Mouse (Mus musculus) kidney, adult 11 months (tissue): ENCODE results near the gene Arid3c.
A peak's percentile ranks its signal among the peaks of the same experiment; 100 is the strongest.
"Not testable (repeated sequence)": the region's sequence is repeated elsewhere in the genome, so short reads cannot be mapped to it uniquely, and the experiment has no call there.

Source experiments
- DNase-seq: peaks from one replicate; pipeline ENCODE4 v3.0.0; 2022

The Arid3c gene

DNA sequence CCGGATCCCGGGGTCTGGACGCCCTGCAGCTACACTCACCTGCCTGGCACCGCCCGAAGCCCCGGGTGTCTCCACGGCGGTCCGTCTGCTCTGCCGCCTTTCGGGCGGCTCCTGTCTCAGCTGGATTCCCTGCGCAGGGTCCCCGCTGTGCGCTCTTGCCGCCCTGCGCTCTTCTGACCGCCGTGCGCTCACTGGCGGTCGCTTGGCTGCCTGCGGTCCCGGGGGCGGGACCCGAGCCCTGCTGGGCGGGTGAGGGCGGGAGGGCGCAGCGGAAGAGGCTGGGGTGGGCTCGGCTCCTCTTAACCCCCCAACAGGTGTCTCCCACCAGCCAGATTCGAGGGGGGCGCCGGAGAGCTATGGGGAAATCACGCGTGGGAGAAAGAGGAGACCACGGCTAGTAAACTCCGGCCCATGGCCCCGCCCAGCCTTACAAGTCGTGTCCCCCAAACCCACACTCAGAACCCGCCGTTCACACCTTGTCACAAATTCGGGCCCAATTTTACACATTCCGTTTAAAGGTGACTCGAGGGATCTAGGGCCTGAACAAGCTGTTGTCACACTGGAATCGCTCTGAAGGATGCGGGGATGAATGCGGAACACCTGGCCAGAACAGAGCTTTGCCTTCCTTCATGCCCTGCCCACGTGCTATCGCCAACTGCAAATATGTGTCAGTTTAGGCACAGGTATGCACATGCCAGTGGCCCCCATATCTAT lies at the start of gene Arid3c:
Gene Arid3c (minus strand): TSS at position 91 of the 714 bp plus-strand sequence.
- DNase-seq = no peak

GRCm38 (mm10) chr4:41775840-41776239 lies 44.9 kb upstream of the Arid3c start:
- peak; percentile 8 for DNase-seq

GRCm38 (mm10) chr4:41774506-41774905 lies 43.6 kb upstream of the Arid3c start:
- DNase-seq = not testable (repeated sequence)

DNA sequence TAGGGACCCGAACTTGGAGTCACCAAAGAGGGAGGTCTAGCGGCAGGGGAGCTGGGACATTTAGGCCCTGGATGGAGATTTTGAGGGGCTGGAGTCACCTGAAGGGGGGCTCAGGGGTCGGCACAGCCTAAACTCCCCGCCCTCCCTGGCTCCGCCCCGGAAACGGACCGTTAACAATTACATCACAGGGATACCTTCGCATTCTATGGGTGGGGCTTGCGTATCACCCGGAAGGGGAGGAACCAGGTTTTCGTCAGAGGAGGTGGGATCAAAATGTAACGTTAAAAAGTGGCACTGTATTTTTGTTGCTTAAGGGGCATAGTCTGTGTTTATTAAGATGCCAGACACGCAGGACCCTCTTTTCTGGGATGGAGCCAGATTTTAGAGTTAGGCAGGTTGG lies 43.1 kb upstream of the Arid3c start, which contains the start of gene Ccl27a:
Gene Ccl27a (minus strand): TSS at position 246 of the 400 bp plus-strand sequence.
- peak; percentile 89 for DNase-seq

DNA sequence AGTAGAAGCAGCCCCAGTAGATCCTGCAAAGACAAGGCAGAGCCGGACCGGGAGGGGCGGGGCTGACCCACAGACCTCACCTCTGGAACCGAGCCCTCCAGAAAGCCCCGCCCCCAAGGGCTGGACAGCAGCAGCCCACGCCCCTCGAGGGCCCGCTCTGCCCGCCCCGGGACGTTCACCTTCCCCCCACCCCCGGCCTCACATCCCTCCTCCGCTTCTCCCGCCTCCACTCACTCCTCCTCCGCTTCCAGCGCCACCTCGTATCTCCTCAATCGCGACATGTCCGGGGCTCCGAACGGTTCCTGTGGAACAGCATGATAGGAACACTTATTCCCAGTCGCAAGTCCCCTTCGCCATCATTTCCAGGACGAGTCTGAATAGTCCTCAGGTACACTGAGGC lies 42.6 kb upstream of the Arid3c start:
- peak; percentile 88 for DNase-seq

DNA sequence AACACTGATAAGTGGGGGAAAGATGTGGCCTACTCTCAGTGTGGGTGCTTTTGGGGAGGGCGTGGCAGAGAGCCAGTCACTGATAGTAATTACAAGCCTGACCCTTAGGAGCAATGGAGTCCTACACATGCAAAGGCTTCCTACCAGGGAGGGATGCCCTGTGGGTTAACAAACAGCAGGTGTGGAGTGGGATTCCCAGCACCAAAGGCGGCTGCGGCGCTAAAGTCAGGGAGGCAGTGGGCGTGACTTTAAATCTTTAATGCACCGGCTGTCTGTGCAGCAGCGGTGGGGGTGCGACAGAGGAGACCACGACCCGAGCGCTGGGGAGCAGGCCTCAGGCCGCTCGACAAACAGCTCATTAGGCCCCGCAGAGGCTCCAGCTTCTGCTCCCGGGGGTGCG lies 42.0 kb upstream of the Arid3c start:
- DNase-seq = peak; percentile 32

GRCm38 (mm10) chr4:41767301-41767700 lies 36.4 kb upstream of the Arid3c start:
- not testable (repeated sequence) for DNase-seq

DNA sequence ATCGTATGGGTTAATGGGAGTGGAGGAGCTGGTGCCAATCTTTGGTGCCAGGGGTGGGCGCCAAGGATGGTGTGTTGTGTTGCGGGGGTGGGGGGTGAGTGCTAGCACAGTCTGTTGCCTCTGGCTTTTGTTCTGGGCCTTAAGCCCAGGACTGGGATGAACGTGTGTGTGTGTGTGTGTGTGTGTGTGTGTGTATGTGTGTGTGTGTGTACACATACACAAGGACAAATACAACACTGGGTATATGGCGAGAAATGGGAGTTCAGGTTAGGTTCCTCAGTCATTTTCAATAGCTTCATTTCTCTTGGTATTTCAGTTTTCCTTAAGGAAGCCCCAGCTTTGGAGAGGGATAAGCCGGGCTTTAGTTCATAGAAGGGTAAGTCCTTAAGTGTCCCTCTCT lies 32.2 kb upstream of the Arid3c start:
- not testable (repeated sequence) for DNase-seq

- DNase-seq = not testable (repeated sequence)
Observed at GRCm38 (mm10) chr4:41762688-41763114, 31.8 kb upstream of the Arid3c start.

GRCm38 (mm10) chr4:41762099-41762687 lies 31.3 kb upstream of the Arid3c start:
- no peak for DNase-seq

DNA sequence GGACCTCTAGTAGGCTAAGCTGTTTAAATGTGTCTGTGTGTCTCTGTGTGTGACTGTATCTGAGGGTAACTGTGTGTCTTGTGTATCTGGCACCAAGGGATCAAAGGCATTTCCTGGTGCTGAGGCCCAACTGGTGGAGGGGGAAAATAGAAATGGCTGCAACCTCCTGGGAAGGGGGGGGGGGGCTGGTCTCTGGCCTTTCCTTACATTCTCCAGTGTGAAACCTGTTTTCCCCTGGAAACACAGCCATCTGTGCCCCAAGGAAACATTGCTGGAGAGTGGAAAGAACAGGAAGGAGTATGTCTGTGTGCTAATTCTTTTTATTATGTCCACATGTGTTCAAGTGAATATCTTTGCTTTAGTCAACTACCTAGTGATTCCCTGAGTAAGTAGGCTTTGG lies 30.7 kb upstream of the Arid3c start:
- no peak for DNase-seq

DNA sequence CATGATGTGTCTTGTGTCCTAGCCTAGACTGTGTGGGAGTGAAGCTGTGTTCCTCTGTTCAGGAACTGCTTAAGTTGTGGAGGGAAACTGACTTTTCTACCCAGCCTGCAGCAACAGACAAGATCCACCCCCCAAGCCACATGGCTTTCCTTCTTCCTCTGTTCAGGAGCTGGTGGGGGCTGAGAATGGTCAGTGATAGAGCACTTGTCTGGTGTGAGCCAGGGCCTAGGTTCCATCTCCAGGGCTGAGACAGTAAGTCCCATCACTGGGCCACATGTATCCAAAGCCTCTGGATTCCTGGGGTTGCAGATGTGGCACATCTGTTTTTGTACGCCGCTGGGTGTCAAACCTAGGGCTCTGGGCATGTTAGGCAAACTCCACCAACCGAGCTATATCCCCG lies 30.0 kb upstream of the Arid3c start:
- DNase-seq = no peak

DNA sequence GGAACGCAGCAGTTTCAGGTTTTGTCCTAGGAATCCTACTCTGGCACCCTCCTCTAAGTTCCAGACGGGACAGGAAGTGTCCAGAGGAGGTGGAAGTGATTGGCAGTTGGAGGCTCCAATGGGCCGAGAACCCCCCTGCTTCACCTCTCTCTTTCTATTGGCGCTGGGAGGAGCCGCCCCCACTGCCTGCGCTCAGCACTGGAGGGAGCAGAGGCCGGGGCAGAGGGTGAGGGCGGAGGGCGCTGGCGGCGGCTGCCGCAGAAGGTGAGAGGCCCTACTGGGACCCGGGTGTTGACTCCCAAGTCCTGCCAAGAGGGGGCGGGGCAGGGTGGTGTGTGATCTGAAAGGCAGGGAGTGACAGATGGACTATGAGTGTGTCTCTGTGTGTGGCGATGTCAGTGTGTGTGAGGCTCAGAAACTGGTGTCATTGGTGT lies 29.4 kb upstream of the Arid3c start:
- peak; percentile 98 for DNase-seq

DNA sequence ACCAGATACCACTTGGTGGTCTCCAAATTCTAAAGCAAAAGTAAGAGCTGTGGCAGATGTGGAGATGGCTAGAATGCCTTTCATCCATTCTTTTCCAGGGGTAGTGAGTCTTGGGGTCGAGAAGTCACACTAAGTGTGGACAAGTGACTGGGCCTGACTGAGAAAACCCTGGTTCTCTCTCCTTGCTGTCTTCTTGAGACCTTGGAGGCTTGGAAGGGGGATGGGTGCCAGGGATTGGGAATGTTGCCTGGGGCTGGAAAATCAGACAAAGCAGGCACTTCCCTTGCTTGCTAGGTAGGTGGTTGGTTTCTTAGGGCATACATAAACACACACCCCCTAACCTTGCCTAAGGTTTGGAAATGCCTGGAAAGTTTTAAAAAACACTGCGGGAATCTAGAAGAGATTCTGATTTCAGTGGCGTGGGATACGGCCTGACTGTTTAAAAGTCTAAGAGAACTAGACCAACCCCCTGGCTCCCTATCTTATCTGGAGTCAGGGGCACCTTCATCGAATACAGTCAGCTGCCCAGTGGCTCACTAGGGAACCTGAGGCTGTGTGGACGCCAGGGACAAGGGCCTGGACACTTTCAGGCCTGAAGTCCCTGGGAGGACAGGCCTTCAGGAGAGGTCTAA lies 28.8 kb upstream of the Arid3c start:
- DNase-seq = peak; percentile 49

- peak; percentile 86 for DNase-seq
Observed at GRCm38 (mm10) chr4:41759206-41759605, 28.3 kb upstream of the Arid3c start.

- DNase-seq = no peak
Observed at GRCm38 (mm10) chr4:41758701-41759100, 27.8 kb upstream of the Arid3c start.

DNA sequence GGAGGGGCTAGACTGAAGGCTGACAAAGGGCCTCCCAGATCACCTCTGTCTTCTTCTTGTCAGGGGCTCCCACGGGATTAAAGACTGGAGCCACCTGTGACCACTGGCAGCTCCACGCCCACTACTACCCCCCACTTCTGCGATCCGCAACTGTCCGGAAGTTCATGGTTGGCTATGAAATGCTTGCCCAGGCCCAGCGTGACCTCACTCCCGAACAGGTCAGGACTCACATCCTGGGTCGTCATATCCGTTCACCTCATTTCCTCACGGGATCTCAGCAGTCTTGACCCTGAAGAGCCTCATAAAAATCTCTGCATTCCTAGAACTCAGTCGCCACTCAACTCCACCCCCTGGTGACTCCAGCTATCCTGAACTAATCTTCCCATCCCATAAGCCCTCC lies 27.1 kb upstream of the Arid3c start:
- DNase-seq = peak; percentile 75

GRCm38 (mm10) chr4:41757321-41757720 lies 26.4 kb upstream of the Arid3c start:
- DNase-seq = peak; percentile 66

DNA sequence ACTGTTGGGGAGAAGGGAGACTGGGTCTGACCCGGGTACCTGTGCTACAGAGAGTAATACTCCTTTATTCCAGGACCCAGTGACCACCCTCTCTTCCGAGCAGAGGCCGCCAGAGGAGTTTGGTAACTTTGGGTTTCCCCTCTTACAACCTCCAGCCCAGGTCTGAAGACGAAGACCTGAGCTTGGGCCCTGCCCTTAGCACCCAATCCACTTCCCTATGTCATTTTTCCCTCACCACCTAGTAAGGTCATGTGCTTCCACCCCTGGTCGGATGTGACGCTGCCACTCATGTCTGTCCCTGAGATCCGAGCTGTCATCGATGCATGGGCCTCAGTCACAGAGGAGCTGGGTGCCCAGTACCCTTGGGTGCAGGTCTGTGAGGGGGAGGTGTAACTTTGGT lies 25.5 kb upstream of the Arid3c start:
- DNase-seq = no peak

- DNase-seq = peak; percentile 92
Observed at GRCm38 (mm10) chr4:41755338-41756305, 24.7 kb upstream of the Arid3c start, which contains the start of gene Sigmar1. Gene Sigmar1 (minus strand): TSS chr4:41756157.

GRCm38 (mm10) chr4:41754797-41755337 lies 23.9 kb upstream of the Arid3c start, which contains the start of gene Galt:
Gene Galt (plus strand): TSS chr4:41755228.
- no peak for DNase-seq

DNA sequence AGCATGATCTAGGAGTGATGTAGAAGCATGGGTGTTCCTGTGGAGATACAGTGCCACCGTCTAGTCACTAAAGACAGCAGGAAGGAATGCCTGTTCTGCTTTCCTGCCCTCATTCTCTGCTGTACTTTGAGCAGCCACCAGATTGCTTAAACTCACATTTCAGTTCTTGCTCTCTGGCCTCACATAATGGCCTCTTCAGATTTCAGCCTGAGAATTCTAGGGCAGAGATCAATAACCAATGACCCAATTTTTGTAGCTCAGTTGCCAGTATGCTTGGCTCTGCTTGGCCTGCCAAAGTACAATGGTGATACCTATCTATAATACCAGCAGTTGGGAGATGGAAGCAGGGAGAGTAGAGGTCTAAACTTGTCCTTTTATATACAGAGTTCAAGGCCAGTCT lies 14.1 kb upstream of the Arid3c start:
- no peak for DNase-seq
